In the genomic region with DNA sequence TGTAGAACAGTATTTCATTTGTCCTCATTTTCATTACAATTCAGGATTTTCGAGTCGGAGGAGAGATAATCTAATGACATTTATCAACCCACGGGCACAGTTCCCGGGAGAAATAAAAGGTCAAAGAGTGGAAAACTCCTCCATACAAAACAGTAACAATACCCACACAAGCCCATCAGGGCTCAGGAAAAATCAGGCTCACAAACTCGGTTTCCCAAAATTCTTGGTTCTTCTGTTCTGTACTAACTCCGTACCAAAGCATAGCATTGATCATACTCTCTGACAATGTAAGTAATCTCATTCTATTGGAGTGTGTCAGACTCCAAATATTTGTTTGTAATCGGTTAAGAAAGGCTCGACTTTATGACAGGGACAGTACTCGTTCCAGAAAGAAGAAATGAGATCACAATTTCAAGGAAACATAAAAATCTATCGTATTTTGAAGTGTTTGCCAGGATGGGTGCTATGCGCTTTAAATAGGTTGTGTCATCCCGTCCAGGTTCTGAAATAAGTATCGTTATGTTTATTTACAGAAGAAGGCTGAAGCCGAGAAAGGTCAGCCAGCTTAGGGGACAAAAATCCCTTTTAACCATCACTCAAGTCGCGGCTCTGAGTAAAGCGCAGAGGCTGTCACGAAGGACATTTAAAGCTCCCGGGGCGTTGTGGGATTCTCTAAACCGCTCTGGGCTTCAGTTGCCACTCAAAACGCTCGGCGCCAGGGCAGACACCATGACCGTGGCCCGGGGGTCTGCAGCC, we compare ENCODE assay signal across 8 mouse cellular contexts. TPM values are rescaled to one million over a fixed set of nuclear protein-coding genes. Genes with fewer than 3 reads are reported as not detected.
DNase-seq lines count a peak whose midpoint lies in the region; ATAC-seq and TF ChIP-seq lines count a peak whose summit lies in the region.

No protein-coding gene starts in this region.

- peak overlapping the region; percentile 80 for H3K4me2 ChIP-seq in limb, embryonic 13.5 days (replicated peaks)
- peak overlapping the region; percentile 88 for H3K4me2 ChIP-seq in stomach, postnatal 0 days (replicated peaks; ENCODE audit: low read depth)

- no peak for TF ChIP-seq EP300 in stomach, postnatal 0 days (optimal IDR thresholded peaks at IDR 0.05)

- H3K9ac ChIP-seq in limb, embryonic 13.5 days: peak overlapping the region; percentile 86
- peak overlapping the region; percentile 74 for H3K9ac ChIP-seq in stomach, postnatal 0 days (ENCODE audit: low read length)

- peak; percentile 35 for DNase-seq in embryo, embryonic 10 days (ENCODE audit: low spot score)
- no peak for DNase-seq in embryo, embryonic 11 days
- no peak for DNase-seq in testis, postnatal 10 days (ENCODE audit: low spot score)
- no peak for DNase-seq in stomach, postnatal 0 days (ENCODE audit: low spot score)
- DNase-seq in retina, postnatal 1 day: no peak
- DNase-seq in urinary bladder, postnatal 4 days (ENCODE audit: low spot score in 2 of 2): no peak

- WGBS in limb, embryonic 13.5 days: 8% methylated on average over 26 of the region's 26 CpGs
- 1% methylated on average over 26 of the region's 26 CpGs for WGBS in stomach, postnatal 0 days

- no peak for ATAC-seq in limb, embryonic 13.5 days (ENCODE audit: low FRiP score, low read depth)
- ATAC-seq in stomach, postnatal 0 days (ENCODE audit: low FRiP score, low TSS enrichment): no peak

- no peak for TF ChIP-seq POLR2A in testis, adult 2 months (IDR thresholded peaks at IDR 0.05; ENCODE audit: control insufficient read depth, low read depth, low read length)

- peaks cover 9% of the 10 kb centered on the region for H3K4me1 ChIP-seq in testis, adult 2 months (ENCODE audit: control insufficient read depth, insufficient read depth, low read length)
- peaks cover 15% of the 10 kb centered on the region for H3K4me1 ChIP-seq in limb, embryonic 13.5 days
- no peaks in the 10 kb centered on the region for H3K4me1 ChIP-seq in stomach, postnatal 0 days (replicated peaks; ENCODE audit: control insufficient read depth, insufficient read depth)

- H3K27ac ChIP-seq in testis, adult 2 months (ENCODE audit: control insufficient read depth, insufficient read depth, low read depth, low read length): peak overlapping the region; percentile 96
- peak overlapping the region; percentile 67 for H3K27ac ChIP-seq in limb, embryonic 13.5 days
- peak overlapping the region; percentile 45; the same call in 1 of the 2 replicates for H3K27ac ChIP-seq in stomach, postnatal 0 days (replicated peaks)

- no peak for TF ChIP-seq CTCF in testis, adult 2 months (IDR thresholded peaks at IDR 0.05; ENCODE audit: control insufficient read depth, insufficient read depth, insufficient replicate concordance, low read depth, low read length)
- TF ChIP-seq CTCF in stomach, postnatal 0 days (IDR thresholded peaks at IDR 0.05; ENCODE audit: low read depth): no peak

- no peaks in the 10 kb centered on the region for H3K27me3 ChIP-seq in testis, adult 2 months (ENCODE audit: control insufficient read depth, insufficient read depth, low read length)
- H3K27me3 ChIP-seq in limb, embryonic 13.5 days: no peaks in the 10 kb centered on the region
- no peaks in the 10 kb centered on the region for H3K27me3 ChIP-seq in stomach, postnatal 0 days (ENCODE audit: control insufficient read depth, insufficient read depth, low read length)

- H3K9me3 ChIP-seq in limb, embryonic 13.5 days: peaks cover 8% of the 10 kb centered on the region
- no peaks in the 10 kb centered on the region for H3K9me3 ChIP-seq in stomach, postnatal 0 days (ENCODE audit: control insufficient read depth, low read length)

- no peaks in the 10 kb centered on the region; the same call in 1 of the 2 replicates for H3K36me3 ChIP-seq in testis, adult 2 months (ENCODE audit: control insufficient read depth, insufficient read depth, low read length)
- H3K36me3 ChIP-seq in limb, embryonic 13.5 days: no peaks in the 10 kb centered on the region
- H3K36me3 ChIP-seq in stomach, postnatal 0 days (ENCODE audit: control insufficient read depth, insufficient read depth, low read length): no peaks in the 10 kb centered on the region

- H3K4me3 ChIP-seq in testis, adult 2 months (ENCODE audit: control insufficient read depth, low read depth, low read length): peak overlapping the region; percentile 93
- peak overlapping the region; percentile 91 for H3K4me3 ChIP-seq in limb, embryonic 13.5 days
- peak overlapping the region; percentile 99 for H3K4me3 ChIP-seq in stomach, postnatal 0 days (ENCODE audit: low read depth, low read length)

RNA-seq across cellular contexts. Expression of gene Arhgap19, which starts 0.7 kb away (rescaled TPM):
- polyA plus RNA-seq in testis, adult 2 months (2012; rRNA removed): 33.9 and 39.1 TPM in 2 replicates
- 21.6 and 23.1 TPM in 2 replicates for polyA plus RNA-seq in limb, embryonic 13.5 days (2015; fragmentation: Nextera tagmentation; extraction: Ambion mirVana)
- polyA plus RNA-seq in stomach, postnatal 0 days (2015; fragmentation: Nextera tagmentation; extraction: Ambion mirVana): 2.7 and 3.5 TPM in 2 replicates

RNA-seq across cellular contexts. Expression of gene Frat1, which starts 28.6 kb away (rescaled TPM):
- polyA plus RNA-seq in testis, adult 2 months (2012; rRNA removed): 103 and 140 TPM in 2 replicates
- 6.0 and 6.1 TPM in 2 replicates for polyA plus RNA-seq in limb, embryonic 13.5 days (2015; fragmentation: Nextera tagmentation; extraction: Ambion mirVana)
- polyA plus RNA-seq in stomach, postnatal 0 days (2015; fragmentation: Nextera tagmentation; extraction: Ambion mirVana): 9.3 and 9.8 TPM in 2 replicates

RNA-seq across cellular contexts. Expression of gene Frat2, which starts 46.8 kb away (rescaled TPM):
- polyA plus RNA-seq in testis, adult 2 months (2012; rRNA removed): 47.7 and 64.2 TPM in 2 replicates
- polyA plus RNA-seq in limb, embryonic 13.5 days (2015; fragmentation: Nextera tagmentation; extraction: Ambion mirVana): 2.8 and 3.1 TPM in 2 replicates
- polyA plus RNA-seq in stomach, postnatal 0 days (2015; fragmentation: Nextera tagmentation; extraction: Ambion mirVana): 3.5 and 4.3 TPM in 2 replicates

RNA-seq across cellular contexts. Expression of gene Slit1, which starts 57.7 kb away (rescaled TPM):
- polyA plus RNA-seq in testis, adult 2 months (2012; rRNA removed): 9.6 and 11.7 TPM in 2 replicates
- polyA plus RNA-seq in limb, embryonic 13.5 days (2015; fragmentation: Nextera tagmentation; extraction: Ambion mirVana): 0.29 and 0.32 TPM in 2 replicates
- polyA plus RNA-seq in stomach, postnatal 0 days (2015; fragmentation: Nextera tagmentation; extraction: Ambion mirVana): 0.25 and 0.28 TPM in 2 replicates

Comparison
In these comparisons a context has a peak if more than half of its experiments do, and no peak if none do; other contexts are left out.
1. H3K27ac ChIP-seq: peak in every context shown above with its lines; median percentile 96 in testis, adult 2 months; 67 in limb, embryonic 13.5 days; 45 in stomach, postnatal 0 days.